Mouse (Mus musculus): ENCODE measurements around the gene Ntpcr. TPM values are rescaled to one million over a fixed set of nuclear protein-coding genes. Genes with fewer than 3 reads are reported as not detected.
A peak's percentile ranks its signal among the peaks of the same experiment; 100 is the strongest.

Ntpcr gene
- polyA plus RNA-seq, 2 experiments: 12.6 to 13.9 TPM

DNA sequence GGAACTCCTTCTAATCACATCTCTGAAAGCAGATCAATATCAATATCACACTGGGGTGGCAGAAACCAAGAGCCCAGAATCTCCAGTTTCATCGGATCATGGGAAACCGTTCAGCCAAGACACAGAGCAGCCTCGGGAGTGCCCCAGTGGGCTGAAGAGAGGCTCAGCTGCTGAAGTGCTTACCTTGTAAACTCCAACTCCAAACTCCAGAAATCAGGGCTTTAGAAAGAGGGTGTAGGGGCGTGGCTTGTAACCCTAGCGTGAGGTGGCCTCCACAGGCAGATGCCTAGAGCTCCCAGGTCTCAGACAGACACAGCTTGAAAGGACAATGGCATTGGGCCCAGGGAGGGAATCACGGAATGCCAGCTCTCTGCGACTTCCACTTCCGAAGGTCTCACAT, 2.0 kb upstream of the Ntpcr start:
- Histone ChIP-seq H3K9ac (replicated peaks) (no peak overlapping the region), H3K27ac (no peak overlapping the region), H3K9me3 (ENCODE audit: control insufficient read depth, low read length) (no peaks in the 10 kb centered on the region), H3K36me3 (replicated peaks; ENCODE audit: control insufficient read depth, insufficient read depth, low read depth) (no peaks in the 10 kb centered on the region), H3K4me2 (ENCODE audit: low read depth) (no peak overlapping the region), H3K4me1 (replicated peaks; ENCODE audit: control insufficient read depth in 2 of 2, insufficient read depth in 2 of 2, low read length in 1 of 2) (peaks cover 0 to 6% of the 10 kb centered on the region in 2 experiments; a peak in 2 of 4 replicates), H3K27me3 (ENCODE audit: control insufficient read depth, insufficient read depth, low read length) (no peaks in the 10 kb centered on the region), H3K4me3 (ENCODE audit: insufficient read depth in 1 of 2, low read depth in 2 of 2, low read length in 2 of 2) (no peak overlapping the region)
- no peak for TF ChIP-seq CTCF (IDR thresholded peaks at IDR 0.05; ENCODE audit: low read depth)
- TF ChIP-seq EP300 (IDR thresholded peaks at IDR 0.05; ENCODE audit: low read depth): no peak
- no peak for DNase-seq (ENCODE audit: low read depth in 3 of 3, low spot score in 3 of 3)
- 50% methylated on average over 8 of the region's 8 CpGs for WGBS (ENCODE audit: insufficient replicate concordance)
- no peak for ATAC-seq (ENCODE audit: insufficient read depth)

DNA sequence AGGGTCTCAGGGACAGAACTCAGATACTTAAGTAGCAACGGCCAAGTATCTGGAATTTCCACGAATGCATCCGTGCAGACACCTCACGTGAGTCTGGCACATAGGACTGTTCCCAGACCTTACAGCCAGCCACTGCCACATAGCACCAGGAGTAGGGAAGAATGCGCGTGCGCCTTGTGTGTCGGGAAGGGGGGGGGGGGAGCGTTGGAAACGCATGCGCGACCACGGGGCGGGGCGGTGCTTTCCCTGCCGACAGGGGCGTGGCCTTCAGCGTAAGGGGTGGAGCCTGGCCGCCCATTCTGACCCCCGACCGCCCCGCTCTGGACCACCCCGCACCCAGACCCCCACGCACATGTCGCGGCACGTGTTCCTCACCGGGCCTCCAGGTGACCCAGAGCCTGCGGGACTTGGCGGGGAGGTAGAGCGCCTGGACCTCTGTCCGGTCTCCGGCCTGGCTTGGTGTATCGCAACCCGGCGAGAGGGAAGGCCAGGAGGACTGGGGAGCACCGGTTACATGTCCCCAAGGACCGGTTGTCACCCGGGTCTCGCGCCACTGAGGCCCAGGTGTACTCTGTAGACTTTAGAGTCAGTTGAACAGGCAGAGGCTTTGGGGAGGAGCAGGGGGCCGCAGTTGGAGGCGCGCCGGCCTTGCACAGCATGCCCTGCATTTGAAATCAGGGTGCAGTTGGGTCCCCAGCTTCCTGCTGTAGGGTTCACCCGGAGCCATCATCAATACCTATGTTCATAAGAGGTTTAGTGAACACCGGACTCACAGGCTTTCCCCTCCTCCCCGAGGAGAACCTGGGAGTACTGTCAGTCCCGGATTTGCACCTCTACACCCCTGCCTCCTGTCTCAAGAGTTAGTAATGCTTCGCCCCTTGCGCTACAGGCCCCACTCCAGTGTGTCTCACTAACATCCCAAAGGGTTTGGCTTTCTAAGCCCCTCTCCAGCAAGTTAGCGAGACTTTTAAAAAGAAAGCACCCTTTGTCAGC, 4.5 kb downstream of the Ntpcr start:
- H3K4me1 ChIP-seq (replicated peaks; ENCODE audit: control insufficient read depth in 2 of 2, insufficient read depth in 2 of 2, low read length in 1 of 2): peaks cover 2 to 11% of the 10 kb centered on the region in 2 experiments; a peak in 2 of 4 replicates
- H3K9ac ChIP-seq (replicated peaks): peak overlapping the region; percentile 76
- DNase-seq (ENCODE audit: low read depth in 3 of 3, low spot score in 3 of 3) (peak; percentile 49 to 54 (median 53)), ATAC-seq (ENCODE audit: insufficient read depth) (peak; percentile 85)
- no peak overlapping the region for H3K27ac ChIP-seq
- no peaks in the 10 kb centered on the region for H3K27me3 ChIP-seq (ENCODE audit: control insufficient read depth, insufficient read depth, low read length)
- H3K4me2 ChIP-seq (ENCODE audit: low read depth): peak overlapping the region; percentile 76
- TF ChIP-seq EP300 (IDR thresholded peaks at IDR 0.05; ENCODE audit: low read depth) (no peak), CTCF (IDR thresholded peaks at IDR 0.05; ENCODE audit: low read depth) (no peak)
- 3% methylated on average over 51 of the region's 52 CpGs for WGBS (ENCODE audit: insufficient replicate concordance)
- no peaks in the 10 kb centered on the region for H3K36me3 ChIP-seq (replicated peaks; ENCODE audit: control insufficient read depth, insufficient read depth, low read depth)
- peak overlapping the region; percentile 69 to 79 for H3K4me3 ChIP-seq (ENCODE audit: insufficient read depth in 1 of 2, low read depth in 2 of 2, low read length in 2 of 2)
- H3K9me3 ChIP-seq (ENCODE audit: control insufficient read depth, low read length): no peaks in the 10 kb centered on the region

DNA sequence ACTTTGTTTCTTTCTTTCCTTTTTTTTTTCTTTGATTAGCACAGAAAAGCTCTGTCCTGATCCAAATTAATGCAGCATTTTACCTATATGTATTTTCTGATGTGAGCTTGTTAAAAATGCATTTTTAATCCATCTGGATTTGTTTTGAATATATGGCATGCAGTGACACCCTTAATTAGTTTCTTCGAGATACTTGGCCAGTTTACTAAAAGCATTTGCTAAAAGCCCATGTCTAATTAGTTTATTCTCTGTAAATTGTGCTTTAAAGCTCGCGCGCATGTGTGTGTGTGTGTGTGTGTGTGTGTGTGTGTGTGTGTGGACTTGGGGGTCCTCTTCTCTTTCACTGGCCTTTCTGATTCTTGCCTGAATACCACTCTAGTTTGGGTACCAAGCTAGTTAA, 9.2 kb downstream of the Ntpcr start:
- H3K4me1 ChIP-seq (replicated peaks; ENCODE audit: control insufficient read depth in 2 of 2, insufficient read depth in 2 of 2, low read length in 1 of 2): peaks cover 2 to 6% of the 10 kb centered on the region in 2 experiments; a peak in 1 of 4 replicates
- no peaks in the 10 kb centered on the region for H3K9me3 ChIP-seq (ENCODE audit: control insufficient read depth, low read length)
- TF ChIP-seq CTCF (IDR thresholded peaks at IDR 0.05; ENCODE audit: low read depth) (no peak), EP300 (IDR thresholded peaks at IDR 0.05; ENCODE audit: low read depth) (no peak)
- H3K36me3 ChIP-seq (replicated peaks; ENCODE audit: control insufficient read depth, insufficient read depth, low read depth): no peaks in the 10 kb centered on the region
- no peaks in the 10 kb centered on the region for H3K27me3 ChIP-seq (ENCODE audit: control insufficient read depth, insufficient read depth, low read length)
- H3K9ac ChIP-seq (replicated peaks): no peak overlapping the region
- no peak for DNase-seq (ENCODE audit: low read depth in 3 of 3, low spot score in 3 of 3)
- no peak overlapping the region for H3K4me2 ChIP-seq (ENCODE audit: low read depth)
- no peak overlapping the region for H3K27ac ChIP-seq
- no peak for ATAC-seq (ENCODE audit: insufficient read depth)
- 81% methylated on average over 4 of the region's 4 CpGs for WGBS (ENCODE audit: insufficient replicate concordance)
- no peak overlapping the region for H3K4me3 ChIP-seq (ENCODE audit: insufficient read depth in 1 of 2, low read depth in 2 of 2, low read length in 2 of 2)

DNA sequence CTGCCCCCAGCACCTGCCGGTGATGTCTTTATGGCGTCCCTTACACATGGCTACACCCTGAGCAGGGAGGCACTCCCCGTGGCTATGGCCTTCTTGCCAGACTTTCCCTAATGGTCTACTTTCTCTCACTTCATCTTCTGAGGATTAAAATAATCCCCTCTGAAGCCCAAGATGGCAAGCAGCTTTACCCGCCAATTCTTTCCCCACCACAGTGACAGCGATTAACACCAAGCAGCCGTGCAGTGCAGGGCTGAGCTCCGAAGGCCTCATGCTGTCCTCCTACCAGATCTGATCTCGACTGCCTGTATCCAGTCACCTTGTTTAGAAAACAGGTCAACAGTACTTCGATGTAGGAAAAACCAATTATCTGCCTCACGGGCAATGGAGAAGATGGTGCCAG, 10.9 kb downstream of the Ntpcr start:
- Histone ChIP-seq H3K4me2 (ENCODE audit: low read depth) (no peak overlapping the region), H3K27me3 (ENCODE audit: control insufficient read depth, insufficient read depth, low read length) (no peaks in the 10 kb centered on the region), H3K36me3 (replicated peaks; ENCODE audit: control insufficient read depth, insufficient read depth, low read depth) (no peaks in the 10 kb centered on the region), H3K9ac (replicated peaks) (no peak overlapping the region), H3K4me3 (ENCODE audit: insufficient read depth in 1 of 2, low read depth in 2 of 2, low read length in 2 of 2) (no peak overlapping the region), H3K9me3 (ENCODE audit: control insufficient read depth, low read length) (no peaks in the 10 kb centered on the region), H3K4me1 (replicated peaks; ENCODE audit: control insufficient read depth in 2 of 2, insufficient read depth in 2 of 2, low read length in 1 of 2) (no peaks in the 10 kb centered on the region), H3K27ac (no peak overlapping the region)
- no peak for DNase-seq (ENCODE audit: low read depth in 3 of 3, low spot score in 3 of 3)
- 80% methylated on average over 10 of the region's 10 CpGs for WGBS (ENCODE audit: insufficient replicate concordance)
- ATAC-seq (ENCODE audit: insufficient read depth): no peak
- TF ChIP-seq CTCF (IDR thresholded peaks at IDR 0.05; ENCODE audit: low read depth) (no peak), EP300 (IDR thresholded peaks at IDR 0.05; ENCODE audit: low read depth) (no peak)

DNA sequence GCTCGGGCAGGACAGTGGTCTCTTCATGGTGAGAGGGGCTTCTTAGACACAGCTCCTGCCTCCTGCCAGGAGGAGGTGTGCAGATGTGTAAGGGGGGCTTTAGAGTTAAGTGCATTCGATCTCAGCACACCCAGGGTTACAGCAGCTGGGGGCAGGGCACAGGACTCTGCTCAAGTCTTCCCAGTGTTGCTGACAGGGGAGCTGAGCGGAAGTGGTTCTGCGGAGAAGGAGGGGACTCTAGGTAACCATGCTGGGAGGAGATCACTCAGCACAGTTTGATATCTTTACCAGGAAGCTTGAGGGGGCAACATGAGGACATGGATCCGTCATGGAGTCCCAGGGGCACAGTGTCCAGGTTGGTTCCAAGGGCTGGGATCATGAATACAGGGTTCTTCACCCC, 11.6 kb downstream of the Ntpcr start:
- H3K27ac ChIP-seq: no peak overlapping the region
- DNase-seq (ENCODE audit: low read depth in 3 of 3, low spot score in 3 of 3) (no peak), ATAC-seq (ENCODE audit: insufficient read depth) (no peak)
- no peaks in the 10 kb centered on the region for H3K36me3 ChIP-seq (replicated peaks; ENCODE audit: control insufficient read depth, insufficient read depth, low read depth)
- TF ChIP-seq CTCF (IDR thresholded peaks at IDR 0.05; ENCODE audit: low read depth) (no peak), EP300 (IDR thresholded peaks at IDR 0.05; ENCODE audit: low read depth) (no peak)
- no peak overlapping the region for H3K9ac ChIP-seq (replicated peaks)
- no peak overlapping the region for H3K4me3 ChIP-seq (ENCODE audit: insufficient read depth in 1 of 2, low read depth in 2 of 2, low read length in 2 of 2)
- no peaks in the 10 kb centered on the region for H3K9me3 ChIP-seq (ENCODE audit: control insufficient read depth, low read length)
- 68% methylated on average over 5 of the region's 5 CpGs for WGBS (ENCODE audit: insufficient replicate concordance)
- no peak overlapping the region for H3K4me2 ChIP-seq (ENCODE audit: low read depth)
- no peaks in the 10 kb centered on the region for H3K4me1 ChIP-seq (replicated peaks; ENCODE audit: control insufficient read depth in 2 of 2, insufficient read depth in 2 of 2, low read length in 1 of 2)
- H3K27me3 ChIP-seq (ENCODE audit: control insufficient read depth, insufficient read depth, low read length): no peaks in the 10 kb centered on the region
